Mouse (Mus musculus): Measurements from ENCODE around the gene Npr1.

DNA sequence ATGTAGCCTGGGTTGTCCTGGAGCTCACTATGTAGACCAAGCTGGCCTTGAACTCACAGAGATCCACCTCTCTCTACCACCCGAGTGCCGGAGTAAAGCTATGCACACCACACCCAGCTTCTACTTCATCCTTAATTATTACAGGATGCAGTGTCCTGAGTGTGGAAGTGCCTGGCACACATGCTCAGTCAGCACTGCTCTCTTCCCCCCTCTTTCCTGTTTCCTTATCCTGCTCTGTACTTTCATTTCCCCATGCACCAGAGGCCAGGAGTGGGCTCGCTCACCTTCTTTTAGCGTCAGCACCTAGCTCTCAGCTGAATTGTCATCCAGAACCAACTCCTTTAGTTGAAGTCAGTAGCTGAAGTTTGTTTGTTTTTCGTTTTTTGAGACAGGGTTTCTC is 5.4 kb downstream of the Npr1 start:
- TF ChIP-seq POLR2A (IDR thresholded peaks at IDR 0.05; ENCODE audit: low read depth, low read length) = no peak
- TF ChIP-seq CTCF (IDR thresholded peaks at IDR 0.05; ENCODE audit: extremely low read depth, insufficient read depth, insufficient read length, insufficient replicate concordance) = no peak

Data from spleen, adult 2 months (tissue).